Mouse (Mus musculus) heart, postnatal 0 days (tissue): Measurements from ENCODE around the gene Pid1. TPM values are rescaled to one million over a fixed set of nuclear protein-coding genes. Genes with fewer than 3 reads are reported as not detected.
"Not testable (repeated sequence)": the region's sequence is repeated elsewhere in the genome, so short reads cannot be mapped to it uniquely, and the experiment has no call there.

ENCODE experiments used
- ATAC-seq: fragments of 200-750 bp; cut with Nextera tagmentation; 2 replicates; pipeline ENCODE4 v1.8.0; 2017; ENCODE audit warnings: low read depth, moderate number of reproducible peaks, moderate library complexity; ENCODE audit not compliant: insufficient read depth
- DNase-seq: peaks from one replicate; pipeline ENCODE4 v3.0.0-alpha.2; 2016; ENCODE audit warnings: low spot score
- H3K27ac ChIP-seq: fragments of 300-500 bp; sonication (generic); 2 replicates; pipeline ENCODE4 v1.5.1; 2014; ENCODE audit warnings: low read depth, mild to moderate bottlenecking
- H3K27me3 ChIP-seq: fragments of 300-500 bp; sonication (generic); 2 replicates; pipeline ENCODE4 v1.6.1; 2014; ENCODE audit warnings: low read length, mixed read lengths; ENCODE audit not compliant: control insufficient read depth, insufficient read depth
- H3K36me3 ChIP-seq: fragments of 300-500 bp; sonication (generic); replicated peaks from 2 replicates; pipeline ENCODE4 v1.6.1; 2014; ENCODE audit warnings: low read length, mixed read lengths; ENCODE audit not compliant: control insufficient read depth, insufficient read depth
- H3K4me1 ChIP-seq: fragments of 300-500 bp; sonication (generic); 2 replicates; pipeline ENCODE4 v1.6.1; 2014; ENCODE audit warnings: antibody characterized with exemption; ENCODE audit not compliant: control insufficient read depth, insufficient read depth
- H3K4me2 ChIP-seq: fragments of 300-500 bp; sonication (generic); 2 replicates; pipeline ENCODE4 v1.6.1; 2014; ENCODE audit warnings: low read depth, mild to moderate bottlenecking, low read length, moderate library complexity
- H3K4me3 ChIP-seq: fragments of 300-500 bp; sonication (generic); 2 replicates; pipeline ENCODE4 v1.5.1; 2014; ENCODE audit warnings: low read depth, low read length
- H3K9ac ChIP-seq: fragments of 300-500 bp; sonication (generic); replicated peaks from 2 replicates; pipeline ENCODE4 v1.6.1; 2014; ENCODE audit warnings: low read depth, low read length, mixed read lengths
- H3K9me3 ChIP-seq: fragments of 300-500 bp; sonication (generic); replicated peaks from 2 replicates; pipeline ENCODE4 v1.6.1; 2016; ENCODE audit warnings: low read length; ENCODE audit not compliant: control insufficient read depth
- CTCF ChIP-seq: IDR thresholded peaks from 2 replicates; pipeline ENCODE4 v1.5.1; 2016; ENCODE audit warnings: antibody characterized with exemption, control low read depth, low read depth
- EP300 ChIP-seq: IDR thresholded peaks from 2 replicates; pipeline ENCODE4 v1.6.1; 2016; ENCODE audit warnings: antibody characterized with exemption, low read depth
- WGBS: fragments of 180-500 bp; shearing (Covaris S2); extraction: QIAGEN DNeasy Blood & Tissue Kit; methylation state at CpG from one replicate; pipeline ENCODE4 v1.1.7; 2014; 5-methylcytosine and 5-hydroxymethylcytosine counted together
- polyA plus RNA-seq: library from polyadenylated mRNA; unstranded; fragments of >200 nt; fragmentation: Nextera tagmentation; extraction: Ambion mirVana; gene quantifications from 2 replicates; pipeline ENCODE4 v1.2.1, GENCODE M21; 2015
- total RNA-seq: library from RNA; depleted of rRNA; stranded (reverse); fragments of >200 nt; gene quantifications from 2 replicates; pipeline ENCODE4 v1.2.3, GENCODE M21; 2014; ENCODE audit warnings: low replicate concordance

Pid1 gene
- total and polyA plus RNA-seq, 2 experiments from 2014 or later: 4.0 to 6.6 TPM

DNA sequence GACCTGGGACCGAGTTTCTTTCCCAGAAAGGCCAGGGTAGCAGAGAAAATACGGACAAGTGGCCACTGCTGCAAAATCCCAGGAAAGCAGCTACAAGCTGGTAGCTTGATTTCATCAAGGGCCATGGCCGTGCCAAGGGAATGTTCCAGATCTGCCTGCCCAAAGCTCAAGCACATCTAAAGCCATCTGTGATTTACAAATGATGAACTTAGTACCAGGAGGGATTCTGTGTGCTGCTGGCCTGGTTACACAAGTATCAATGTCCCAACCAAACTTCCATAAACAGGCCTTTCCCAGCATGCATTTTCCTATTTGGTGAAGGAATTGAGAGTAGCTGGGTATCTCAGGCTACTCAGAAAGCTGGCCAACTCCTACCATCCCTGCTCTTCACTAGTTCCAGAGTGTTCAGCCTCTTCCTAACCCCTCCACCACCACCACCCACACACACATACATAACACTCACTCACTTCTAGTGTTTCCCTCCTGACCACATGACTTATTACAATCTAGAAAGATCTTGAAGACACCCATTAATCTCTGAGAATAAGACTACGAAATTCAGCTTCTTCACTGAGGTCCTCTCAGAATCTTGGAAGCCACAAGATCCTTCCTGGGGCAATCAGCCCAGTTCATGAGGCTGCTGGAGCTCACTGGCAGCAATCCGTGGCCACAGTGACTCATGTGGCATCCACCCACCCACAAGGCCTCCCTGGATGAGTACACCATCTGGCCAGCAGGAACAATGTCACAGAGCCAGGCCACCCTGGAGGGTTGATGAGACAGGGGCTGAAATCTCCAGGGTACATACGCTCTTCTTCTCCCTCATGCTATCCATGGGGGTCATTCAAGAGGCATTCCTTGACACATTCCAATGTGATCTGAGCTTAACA is 4.1 kb downstream of the Pid1 start:
- Histone ChIP-seq H3K27me3 (no peaks in the 10 kb centered on the region), H3K4me3 (no peak overlapping the region), H3K36me3 (no peaks in the 10 kb centered on the region), H3K4me2 (no peak overlapping the region), H3K27ac (no peak overlapping the region), H3K9ac (no peak overlapping the region), H3K9me3 (no peaks in the 10 kb centered on the region), H3K4me1 (no peaks in the 10 kb centered on the region)
- WGBS: 71% methylated on average over 6 of the region's 6 CpGs
- ATAC-seq (no peak), DNase-seq (no peak)
- TF ChIP-seq CTCF (no peak), EP300 (no peak)

GRCm38 (mm10) chr1:84357216-84357615 is 6.8 kb downstream of the Pid1 start:
- no peak for TF ChIP-seq EP300
- TF ChIP-seq CTCF: no peak
- no peak for DNase-seq
- 80% methylated on average over 5 of the region's 5 CpGs for WGBS
- Histone ChIP-seq H3K9me3 (no peaks in the 10 kb centered on the region), H3K4me2 (no peak overlapping the region), H3K36me3 (no peaks in the 10 kb centered on the region), H3K27me3 (no peaks in the 10 kb centered on the region), H3K27ac (no peak overlapping the region), H3K4me3 (no peak overlapping the region), H3K4me1 (no peaks in the 10 kb centered on the region), H3K9ac (no peak overlapping the region)
- no peak for ATAC-seq

DNA sequence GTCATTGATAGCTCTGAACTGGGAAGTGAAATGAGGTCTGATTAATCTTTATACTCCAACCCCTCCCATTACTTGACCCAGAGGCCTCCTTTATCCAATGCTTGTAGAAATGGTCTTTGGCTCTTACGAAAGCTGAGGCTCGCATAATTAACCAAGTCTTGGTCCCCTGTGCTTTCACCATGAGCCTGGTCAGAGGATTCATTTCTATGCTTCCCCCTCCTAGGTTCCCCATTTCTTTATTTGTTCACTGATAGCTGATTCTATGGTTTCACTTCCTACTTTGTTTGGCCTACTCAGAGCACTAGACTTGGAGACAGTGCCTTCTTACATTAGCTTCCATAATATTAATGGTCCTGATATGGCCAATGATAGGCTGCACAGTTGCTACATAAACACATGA is 13.7 kb downstream of the Pid1 start:
- no peak for TF ChIP-seq EP300
- TF ChIP-seq CTCF: no peak
- H3K27ac ChIP-seq: no peak overlapping the region
- H3K4me1 ChIP-seq: no peaks in the 10 kb centered on the region
- DNase-seq (no peak), ATAC-seq (no peak)
- WGBS: 91% methylated on average over 2 of the region's 2 CpGs
- no peaks in the 10 kb centered on the region for H3K9me3 ChIP-seq
- no peaks in the 10 kb centered on the region for H3K36me3 ChIP-seq
- H3K9ac ChIP-seq: no peak overlapping the region
- H3K27me3 ChIP-seq: no peaks in the 10 kb centered on the region
- H3K4me3 ChIP-seq: no peak overlapping the region
- H3K4me2 ChIP-seq: no peak overlapping the region

DNA sequence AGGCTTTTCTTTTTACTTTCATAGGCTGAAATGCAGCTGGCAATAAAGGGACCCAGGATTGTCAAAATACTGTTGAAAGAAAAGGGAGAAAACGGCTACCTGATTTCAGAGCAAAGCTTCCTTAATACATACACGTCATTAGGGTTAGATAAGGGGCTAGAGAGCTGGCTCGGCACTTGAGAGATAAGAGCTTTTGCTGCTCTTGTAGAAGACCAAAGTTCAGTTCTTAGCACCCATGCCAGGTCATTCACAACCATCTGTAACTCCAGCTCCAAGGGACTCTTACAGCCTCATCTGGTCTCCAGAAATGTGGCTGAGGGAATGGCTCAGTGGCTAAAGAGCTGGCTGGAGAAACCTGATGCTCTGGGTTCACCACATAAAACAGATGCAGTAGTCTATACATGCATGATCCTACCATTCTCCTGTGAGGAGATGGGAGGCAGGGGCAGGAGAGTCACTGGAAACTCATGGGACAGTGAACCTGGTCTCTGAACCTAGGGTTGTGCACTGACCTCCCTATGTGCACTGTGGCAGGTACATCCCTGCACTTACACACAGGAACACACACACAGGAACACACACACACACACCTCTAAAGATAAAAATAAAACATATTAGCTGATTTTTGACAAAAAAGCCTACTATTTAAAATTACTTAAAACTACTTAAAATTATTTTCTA is 16.0 kb downstream of the Pid1 start:
- WGBS: 13% methylated on average over 3 of the region's 3 CpGs
- no peaks in the 10 kb centered on the region for H3K9me3 ChIP-seq
- H3K4me1 ChIP-seq: no peaks in the 10 kb centered on the region
- H3K27ac ChIP-seq: no peak overlapping the region
- no peak overlapping the region for H3K4me2 ChIP-seq
- no peaks in the 10 kb centered on the region for H3K27me3 ChIP-seq
- H3K36me3 ChIP-seq: no peaks in the 10 kb centered on the region
- no peak overlapping the region for H3K9ac ChIP-seq
- no peak for TF ChIP-seq EP300
- ATAC-seq (no peak), DNase-seq (no peak)
- H3K4me3 ChIP-seq: no peak overlapping the region

- not testable (repeated sequence) for H3K4me1 ChIP-seq, ATAC-seq, H3K27me3 ChIP-seq, H3K27ac ChIP-seq, H3K4me2 ChIP-seq, DNase-seq, H3K9me3 ChIP-seq, H3K36me3 ChIP-seq, H3K4me3 ChIP-seq, H3K9ac ChIP-seq
- 49% methylated on average over 3 of the region's 3 CpGs for WGBS
Observed at GRCm38 (mm10) chr1:84332797-84333196, 31.2 kb downstream of the Pid1 start.

GRCm38 (mm10) chr1:84331861-84332260 is 32.1 kb downstream of the Pid1 start:
- not testable (repeated sequence) for H3K9me3 ChIP-seq, DNase-seq, H3K27me3 ChIP-seq, H3K4me3 ChIP-seq, H3K4me2 ChIP-seq, H3K27ac ChIP-seq, H3K4me1 ChIP-seq, ATAC-seq, H3K36me3 ChIP-seq, H3K9ac ChIP-seq
- 78% methylated on average over 12 of the region's 12 CpGs for WGBS
